Mouse (Mus musculus) ovary, postnatal 36 days (tissue): Measurements from ENCODE around the gene Cnot1.
A peak's percentile ranks its signal among the peaks of the same experiment; 100 is the strongest.

ENCODE experiments used
- DNase-seq: peaks from one replicate; pipeline ENCODE4 v3.0.0; 2022; ENCODE audit warnings: low spot score, mixed read lengths

Cnot1 gene

DNA sequence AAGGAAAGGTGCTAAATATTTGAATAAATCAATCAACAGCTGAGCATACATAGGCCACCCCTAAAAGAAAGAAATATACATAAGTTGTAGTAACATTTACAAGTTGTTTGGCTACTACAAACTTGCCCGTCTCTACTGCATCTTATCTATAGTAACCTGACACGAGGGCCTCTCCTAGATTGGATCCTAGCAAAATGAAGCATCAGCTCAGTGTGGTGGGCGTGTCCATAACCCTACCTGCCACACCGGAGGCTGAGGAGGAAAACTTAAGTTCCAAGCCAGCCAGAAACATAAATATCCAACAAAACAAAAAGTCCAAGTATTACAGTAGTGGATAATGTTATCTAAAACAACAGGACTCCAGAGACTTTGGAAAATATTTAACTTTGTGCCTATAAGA, 79.6 kb downstream of the Cnot1 start:
- no peak for DNase-seq

DNA sequence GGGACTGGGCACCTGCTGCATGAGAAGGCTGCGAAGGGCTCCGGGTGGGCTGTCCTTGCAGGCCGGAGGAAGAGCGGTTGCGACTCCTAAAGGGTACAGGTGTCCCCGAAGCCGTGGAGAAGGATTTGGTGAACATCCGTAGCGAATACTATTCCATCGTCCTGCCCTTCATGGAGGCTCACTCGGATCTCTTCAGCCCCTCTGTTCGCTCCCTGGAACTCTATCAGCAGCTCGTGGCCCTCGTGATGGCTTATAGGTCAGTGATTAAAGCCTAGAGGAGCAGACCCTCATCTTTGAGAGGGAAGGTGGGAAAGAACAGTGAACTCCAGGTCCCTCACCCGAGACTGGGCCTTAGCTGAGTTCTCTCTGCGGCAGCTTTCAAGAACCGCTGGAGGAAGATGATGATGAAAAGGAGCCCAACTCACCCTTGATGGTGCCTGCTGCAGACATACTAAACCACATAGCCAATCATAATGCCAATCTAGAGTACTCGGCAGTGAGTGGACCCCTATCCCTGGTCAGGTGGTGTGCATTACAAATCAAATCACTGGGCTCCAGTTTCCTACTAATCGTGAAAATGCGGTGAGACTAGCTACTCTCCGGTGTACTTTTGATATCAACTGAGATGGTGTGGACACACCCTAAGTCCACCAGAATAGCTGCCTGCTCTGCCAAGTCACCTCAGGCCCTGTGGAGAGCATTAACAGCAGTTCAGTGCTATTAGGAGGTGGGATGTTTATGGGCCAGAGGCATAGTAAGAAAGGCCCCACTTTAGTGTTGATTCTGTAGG, 90.5 kb downstream of the Cnot1 start:
- no peak for DNase-seq

DNA sequence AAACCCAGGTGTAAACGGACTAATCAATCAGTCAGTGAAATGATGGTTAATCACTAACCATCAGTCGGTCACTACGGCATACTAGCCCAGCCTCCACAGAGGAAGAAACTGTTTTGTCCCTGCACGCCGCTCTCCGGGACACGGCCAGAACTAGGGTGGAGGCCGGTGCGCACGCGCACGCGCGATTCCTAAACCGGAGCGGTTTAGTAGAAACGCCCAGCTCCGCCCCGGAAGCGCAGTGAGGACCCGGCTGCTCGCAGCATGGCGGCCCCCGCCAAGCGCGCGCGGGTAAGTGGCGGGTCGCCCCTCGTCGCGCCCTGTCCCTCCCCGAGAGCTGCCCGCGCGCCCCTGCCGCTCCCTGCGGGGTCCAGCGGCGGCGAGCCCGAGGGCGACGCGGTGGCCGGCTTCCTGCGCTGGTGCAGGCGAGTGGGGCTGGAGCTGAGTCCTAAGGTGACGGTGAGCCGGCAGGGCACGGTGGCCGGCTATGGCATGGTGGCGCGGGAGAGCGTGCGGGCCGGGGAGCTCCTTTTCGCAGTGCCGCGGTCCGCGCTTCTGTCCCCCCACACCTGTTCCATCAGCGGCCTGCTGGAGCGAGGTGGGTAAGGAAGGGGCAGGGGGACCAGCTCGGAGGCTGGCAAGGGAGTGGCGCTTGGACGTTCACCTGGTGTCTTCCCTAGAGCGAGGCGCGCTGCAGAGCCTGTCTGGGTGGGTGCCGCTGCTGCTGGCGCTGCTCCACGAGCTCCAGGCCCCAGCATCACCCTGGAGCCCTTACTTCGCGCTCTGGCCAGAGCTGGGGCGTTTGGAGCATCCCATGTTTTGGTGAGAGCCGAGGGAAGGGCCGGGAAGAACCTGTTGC, 91.4 kb downstream of the Cnot1 start, which contains the start of gene Setd6:
TSS of gene Setd6 (plus strand) at position 206 of the 856 bp plus-strand sequence.
- peak; percentile 86 for DNase-seq

DNA sequence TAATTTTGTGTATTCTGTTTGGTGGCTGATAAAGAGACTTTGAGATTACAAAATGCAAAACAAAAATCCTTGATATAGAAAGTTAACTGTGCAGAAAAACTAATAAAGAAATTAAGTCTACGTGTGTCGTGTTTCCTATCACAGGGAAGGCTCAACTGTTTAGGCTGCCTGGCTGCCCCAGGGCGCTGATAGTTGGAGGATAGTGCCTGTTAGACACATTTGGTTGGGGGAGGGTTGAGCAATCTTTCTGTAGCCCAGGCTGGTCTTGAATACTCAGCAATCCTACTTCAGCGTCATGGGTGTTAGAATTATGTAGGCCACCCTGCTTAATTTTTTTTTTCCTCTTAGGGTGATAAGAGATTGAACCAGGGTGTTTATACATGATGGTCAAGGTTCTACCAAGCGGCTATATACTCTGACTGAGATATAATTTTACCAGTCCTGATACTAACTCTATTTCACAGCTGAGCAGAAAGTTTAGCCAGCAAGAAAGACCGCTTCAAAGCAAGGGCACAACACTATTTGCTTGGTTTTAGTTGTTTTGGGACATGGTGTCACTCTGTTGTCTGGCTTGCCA, 92.3 kb downstream of the Cnot1 start:
- no peak for DNase-seq

DNA sequence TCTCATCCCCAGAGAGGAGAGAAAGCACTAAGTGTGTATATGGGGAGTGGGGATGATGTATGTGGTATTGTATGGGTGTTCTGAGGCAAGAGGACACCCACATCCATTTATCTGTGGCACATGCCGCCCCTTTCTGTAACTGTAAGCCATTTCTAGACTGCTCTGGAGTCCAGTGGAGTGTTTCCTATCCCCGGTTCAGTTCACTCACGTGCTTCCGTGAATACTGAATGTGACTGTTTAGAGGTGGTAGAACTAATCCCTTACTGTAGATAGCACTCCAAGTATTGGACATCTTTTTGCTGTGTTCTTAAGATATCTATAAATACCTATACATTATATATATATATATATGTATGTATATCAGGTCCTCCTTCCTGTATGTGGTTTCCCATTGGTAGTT, 92.9 kb downstream of the Cnot1 start:
- DNase-seq: no peak

DNA sequence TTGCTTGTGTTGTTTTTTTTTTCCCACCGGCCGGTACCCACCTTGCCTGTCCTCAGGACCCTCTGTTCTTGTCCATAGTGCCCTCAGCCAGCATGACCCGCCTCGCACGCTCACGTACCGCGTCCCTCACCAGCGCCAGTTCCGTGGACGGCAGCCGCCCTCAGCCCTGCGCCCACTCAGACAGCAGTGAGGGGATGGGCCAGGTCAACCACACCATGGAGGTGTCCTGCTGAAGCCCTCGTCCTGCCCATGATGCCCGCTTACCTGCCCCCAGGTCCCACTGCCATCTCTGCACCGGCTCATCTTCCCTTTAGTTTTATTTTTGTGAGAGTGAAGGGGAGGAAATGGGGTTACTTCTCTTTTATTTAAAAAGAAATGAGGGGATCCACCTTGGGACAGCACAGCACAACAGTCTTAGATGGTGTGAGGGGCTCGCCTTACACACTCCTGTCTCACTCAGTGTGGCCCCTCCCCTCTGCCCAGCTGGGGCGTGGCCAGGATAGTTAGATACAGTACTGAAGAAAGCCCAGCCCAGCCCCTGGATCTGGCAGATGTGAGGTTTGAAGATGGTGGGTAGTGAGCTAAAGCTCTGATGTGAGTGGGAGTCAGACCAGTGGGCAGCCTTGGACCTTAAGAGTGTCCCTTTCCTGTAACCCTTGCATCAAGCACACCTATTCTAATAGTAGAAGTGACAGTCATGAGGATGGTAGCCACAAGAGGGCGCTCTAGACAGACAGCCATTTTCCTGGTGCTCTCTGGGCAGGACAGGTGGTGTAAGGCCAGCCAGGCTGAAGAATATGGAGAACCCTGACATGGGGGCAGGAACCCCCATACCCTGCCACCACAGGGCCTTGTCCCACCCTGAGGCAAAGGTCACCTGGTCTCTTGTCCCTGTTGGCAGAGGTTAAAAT, 93.9 kb downstream of the Cnot1 start:
- peak; percentile 57 for DNase-seq

DNA sequence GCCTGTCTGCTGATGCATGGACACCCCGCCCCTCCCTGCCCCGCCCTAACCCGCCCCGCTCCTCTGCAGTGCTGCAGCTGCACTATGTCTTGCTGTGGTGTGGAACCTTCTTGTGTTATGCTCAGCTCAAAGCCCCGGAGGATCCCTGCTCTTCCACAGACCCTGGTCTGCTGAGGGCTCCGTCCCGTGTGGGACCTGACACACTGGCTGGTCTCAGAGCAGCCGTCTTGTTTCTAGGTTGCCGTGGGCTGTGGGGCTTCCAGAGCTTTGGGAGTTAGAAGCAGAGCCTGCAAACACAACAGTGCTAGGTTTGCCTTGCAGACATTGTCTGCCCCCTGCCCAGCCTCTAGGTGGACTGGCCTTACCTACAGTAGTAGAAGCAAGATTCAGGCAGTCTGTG, 94.9 kb downstream of the Cnot1 start:
- DNase-seq: no peak

DNA sequence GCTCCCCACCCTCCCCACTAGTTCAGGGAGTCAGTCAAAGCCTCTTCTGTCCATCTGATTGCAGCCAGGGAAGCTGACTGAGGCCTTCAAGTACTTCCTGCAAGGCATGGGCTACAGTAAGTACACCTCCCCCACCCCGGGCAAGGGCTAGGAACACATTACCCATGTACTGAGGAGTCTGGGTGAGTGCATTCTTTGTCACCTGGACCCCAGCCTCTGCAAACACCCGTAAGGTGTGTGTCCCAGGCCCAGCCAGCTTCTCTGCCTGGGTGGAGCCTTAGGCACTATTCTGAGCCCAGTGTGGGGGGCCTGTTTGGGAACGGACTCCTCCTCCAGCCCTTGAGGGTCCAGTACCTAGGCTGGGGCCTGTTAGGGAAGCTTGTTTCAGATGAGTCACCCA, 96.2 kb downstream of the Cnot1 start:
- no peak for DNase-seq

DNA sequence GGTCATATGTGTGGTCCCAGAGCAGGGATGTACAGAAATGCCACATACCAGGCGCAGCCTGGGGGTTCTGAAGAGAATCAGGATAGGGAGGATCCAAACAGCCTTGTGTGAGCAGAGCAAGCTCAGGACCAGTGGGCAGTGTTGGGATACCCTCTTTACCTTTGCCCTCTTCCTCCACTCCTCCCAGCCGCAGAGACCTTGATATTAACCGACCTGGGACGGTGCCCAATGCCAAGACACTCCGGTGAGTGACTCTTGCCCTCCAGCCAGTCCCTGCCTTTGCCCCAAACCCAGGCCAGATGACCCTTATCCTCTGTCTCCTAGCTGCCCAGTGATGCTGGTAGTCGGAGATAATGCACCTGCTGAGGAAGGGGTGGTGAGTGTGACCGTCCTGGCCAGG, 97.7 kb downstream of the Cnot1 start:
- DNase-seq: no peak

DNA sequence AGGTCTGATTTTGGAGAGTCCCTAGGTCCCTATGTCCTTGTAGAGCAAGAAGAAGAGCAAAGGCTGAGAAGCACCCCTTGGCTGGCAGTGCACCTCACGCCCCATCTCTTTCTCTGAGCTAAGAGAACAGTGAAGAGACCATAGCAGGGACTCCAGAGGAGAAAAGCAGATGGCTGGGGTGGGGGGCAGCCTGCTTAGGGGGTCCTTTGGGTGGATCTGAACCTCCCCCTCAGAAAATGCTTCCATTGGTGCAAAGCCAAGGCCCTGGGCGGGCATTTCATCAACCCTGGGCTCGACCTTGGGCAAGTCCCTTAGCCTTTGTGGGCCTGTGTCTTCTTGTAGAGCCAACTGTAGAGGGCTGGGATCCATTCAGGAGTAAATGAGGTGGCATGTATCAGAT, 102.7 kb downstream of the Cnot1 start:
- no peak for DNase-seq

DNA sequence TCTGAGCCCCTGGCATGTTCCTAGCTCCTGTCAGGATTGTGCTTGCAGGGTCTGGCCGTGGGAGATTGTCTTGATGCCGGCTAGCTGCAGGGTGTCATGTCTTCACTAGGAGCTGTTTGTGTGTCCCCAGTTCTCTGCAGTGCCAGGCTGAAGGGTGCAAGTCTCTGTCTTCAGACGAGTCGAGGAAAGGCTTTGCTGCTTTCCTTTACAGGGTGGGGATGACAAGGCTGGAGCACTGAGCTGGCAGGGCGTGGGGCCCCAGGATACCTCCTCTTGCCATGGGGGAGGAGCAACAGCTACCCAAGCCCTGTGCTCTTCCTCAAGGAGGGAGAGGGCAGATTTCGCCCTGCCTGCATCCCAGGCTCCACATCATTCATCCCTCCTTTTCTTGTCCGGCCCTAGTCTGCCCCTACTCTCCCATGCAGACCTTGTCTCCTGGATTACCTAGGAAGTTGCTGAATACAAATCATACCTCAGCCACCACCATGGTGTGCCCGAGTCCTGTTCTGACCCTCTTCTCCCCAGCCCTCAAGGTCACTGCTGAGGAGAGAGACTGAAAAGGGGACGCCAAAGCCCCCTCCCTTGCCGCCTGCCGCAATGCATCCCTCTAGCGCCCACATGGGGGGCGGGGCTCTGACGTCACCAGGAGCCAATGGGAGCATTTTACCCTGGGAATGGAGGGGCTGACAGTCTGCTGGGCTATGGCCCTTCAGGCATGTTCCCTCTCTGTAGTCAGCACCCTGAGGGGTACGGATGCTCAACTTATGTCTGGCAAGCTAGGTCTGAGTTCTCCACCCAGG, 103.6 kb downstream of the Cnot1 start:
- no peak for DNase-seq

DNA sequence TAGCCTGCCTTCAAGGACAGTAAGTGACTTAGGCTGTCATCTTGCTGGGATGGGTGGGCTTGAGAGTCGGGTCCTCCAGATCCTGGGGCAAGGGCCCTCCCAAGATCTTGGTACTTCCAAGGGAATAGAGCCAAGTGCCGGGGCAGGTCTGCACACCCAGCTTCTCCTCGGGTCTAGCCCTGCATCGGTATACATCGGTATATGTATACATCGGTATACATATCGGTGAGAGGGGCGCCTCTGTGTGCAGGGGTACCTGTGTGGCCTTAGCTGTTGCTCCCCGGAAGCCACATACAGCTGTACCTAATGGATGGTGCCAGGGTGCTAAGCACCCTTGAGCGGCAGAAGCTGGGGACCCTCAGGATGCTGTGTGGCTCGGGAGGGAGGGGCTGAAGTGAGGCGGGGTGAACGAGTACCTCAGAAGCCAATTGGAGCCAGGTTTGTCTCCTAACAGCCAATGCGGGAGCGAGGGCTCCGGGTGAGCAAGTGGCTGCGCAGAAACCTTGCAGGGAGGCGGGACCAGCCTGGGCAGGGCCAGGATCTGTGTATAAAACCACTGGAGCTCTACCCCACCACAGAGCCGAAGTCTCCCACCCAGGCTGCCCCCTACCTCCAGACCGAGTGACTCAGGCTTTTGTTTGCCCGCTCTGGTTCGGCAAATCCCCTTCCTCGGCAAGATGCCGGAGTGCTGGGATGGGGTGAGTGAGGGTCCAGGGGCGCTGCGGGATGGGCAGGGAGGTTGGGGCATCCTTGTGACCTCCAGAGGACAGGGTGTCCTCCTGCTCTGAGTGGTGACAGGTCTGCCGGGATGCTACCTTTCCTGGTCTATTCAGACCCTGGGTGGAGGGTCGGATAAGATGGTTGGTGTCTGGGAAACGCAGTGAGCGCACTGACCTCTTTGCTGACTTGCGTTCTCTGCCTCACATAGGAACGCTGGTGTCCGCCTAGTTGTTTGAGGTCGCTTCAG, 104.5 kb downstream of the Cnot1 start:
- DNase-seq: peak; percentile 74

DNA sequence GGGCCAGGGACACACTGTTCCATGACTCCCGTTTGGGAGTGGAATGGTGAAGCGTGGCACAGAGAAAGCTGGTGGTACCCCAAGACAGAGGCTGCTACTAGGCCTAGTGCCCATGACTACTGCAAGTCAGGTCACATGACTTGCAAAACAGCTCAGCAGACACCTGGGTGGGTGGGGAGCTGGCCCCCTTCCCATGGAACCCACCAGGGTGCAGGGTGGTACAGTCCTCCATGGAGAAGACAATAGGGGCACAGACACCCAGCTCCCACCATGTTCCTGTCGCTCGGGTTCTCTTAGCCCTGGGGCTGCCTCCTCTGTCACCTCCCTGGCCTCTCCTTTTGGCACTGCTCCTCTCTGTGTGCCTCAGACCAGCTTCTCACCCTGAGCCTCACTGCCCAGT, 105.5 kb downstream of the Cnot1 start:
- DNase-seq: no peak

DNA sequence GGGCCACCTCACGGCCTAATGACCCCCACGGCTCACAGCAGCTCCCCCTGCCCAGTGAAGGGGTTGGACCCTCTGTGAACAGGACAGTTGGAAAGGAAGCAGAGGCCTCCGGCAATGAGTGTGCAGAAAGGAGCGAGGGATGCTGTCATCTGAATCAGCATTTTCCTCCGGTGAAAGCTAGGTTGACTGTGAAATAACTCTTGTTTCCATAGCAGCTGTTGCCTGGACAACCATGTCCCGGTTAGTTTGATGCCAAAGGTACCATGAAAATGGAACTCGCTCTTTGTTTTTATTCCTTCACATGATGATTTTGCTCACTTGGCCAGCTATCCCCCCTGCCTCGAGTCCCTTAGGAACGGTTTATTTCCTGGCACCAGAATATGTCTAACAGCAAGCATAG, 107.0 kb downstream of the Cnot1 start:
- no peak for DNase-seq

DNA sequence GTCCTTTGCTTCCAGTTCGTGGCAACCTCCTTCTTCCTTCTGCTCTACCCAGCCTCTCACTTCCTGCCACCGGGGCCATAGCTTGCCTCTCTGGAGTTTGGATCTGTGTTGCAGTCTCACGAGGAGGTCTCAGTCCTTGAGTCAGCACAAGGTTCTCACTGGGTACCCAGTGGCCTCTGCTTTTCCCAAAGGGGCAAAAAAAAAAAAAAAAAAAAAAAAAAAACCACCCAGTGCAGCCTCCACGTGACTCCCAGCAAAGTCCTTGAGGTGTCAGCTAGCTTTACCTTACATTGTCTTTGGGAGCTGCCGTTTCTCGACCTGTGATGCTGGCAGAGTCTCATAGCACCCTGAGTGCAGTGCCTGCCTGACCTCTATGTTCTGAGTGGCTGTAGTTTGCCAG, 109.1 kb downstream of the Cnot1 start:
- no peak for DNase-seq

DNA sequence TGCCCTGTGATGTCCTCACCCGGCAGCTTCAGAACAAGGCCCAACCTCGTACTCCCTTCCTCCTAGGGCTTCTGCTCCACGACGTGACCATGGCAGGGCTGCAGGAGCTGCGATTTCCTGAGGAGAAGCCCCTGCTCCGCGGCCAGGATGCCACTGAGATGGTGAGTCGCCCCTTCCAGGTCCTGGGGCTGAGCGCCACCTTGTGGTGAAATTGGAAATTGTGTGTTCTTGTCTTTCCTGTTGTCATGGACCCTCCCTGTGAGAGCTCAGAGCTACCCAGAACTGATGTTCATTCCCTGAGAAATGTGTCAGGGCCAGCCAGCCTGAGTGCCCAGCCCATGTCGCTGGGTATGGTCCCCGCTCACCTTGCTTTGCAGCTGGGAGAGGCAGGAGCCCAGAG, 110.1 kb downstream of the Cnot1 start:
- DNase-seq: peak; percentile 72

DNA sequence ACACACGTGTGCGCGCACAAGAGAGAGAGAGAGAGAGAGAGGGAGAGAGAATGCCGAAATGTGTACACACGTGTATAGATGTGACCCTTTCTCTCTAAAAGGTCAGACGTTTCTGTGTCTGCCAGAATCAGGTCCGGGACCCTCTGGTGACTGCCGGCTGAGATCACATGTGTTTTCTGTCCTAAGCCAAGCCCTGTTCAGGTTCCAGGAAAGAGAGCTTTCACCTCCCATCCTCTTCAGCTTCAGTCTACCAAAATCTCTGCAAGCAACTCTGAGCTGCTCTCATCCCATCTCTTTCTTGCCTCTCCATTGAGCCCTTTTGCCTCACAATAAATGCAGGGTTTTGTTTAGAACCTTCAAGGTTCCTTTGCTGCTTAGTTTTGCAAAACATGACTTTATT, 110.6 kb downstream of the Cnot1 start:
- DNase-seq: no peak

DNA sequence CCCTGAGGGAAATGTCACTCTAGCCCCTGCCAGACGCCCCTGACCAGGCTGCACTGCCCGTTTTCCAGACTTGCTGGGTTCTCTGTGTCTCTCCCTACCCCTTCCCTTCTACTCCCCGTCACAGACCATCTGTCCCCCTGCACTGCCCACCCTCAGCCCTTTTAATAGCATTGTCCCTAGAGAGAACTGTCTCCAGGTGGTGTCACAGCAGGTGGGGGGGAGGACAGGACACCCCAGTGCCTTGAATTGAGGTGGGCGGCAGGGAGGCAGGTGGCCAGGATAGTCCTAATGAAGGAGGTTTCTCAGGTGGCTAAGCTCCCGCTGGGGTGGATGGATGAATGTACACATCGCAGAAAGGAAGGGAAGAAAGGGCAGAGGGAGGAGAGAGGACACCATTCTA, 112.6 kb downstream of the Cnot1 start:
- DNase-seq: no peak

DNA sequence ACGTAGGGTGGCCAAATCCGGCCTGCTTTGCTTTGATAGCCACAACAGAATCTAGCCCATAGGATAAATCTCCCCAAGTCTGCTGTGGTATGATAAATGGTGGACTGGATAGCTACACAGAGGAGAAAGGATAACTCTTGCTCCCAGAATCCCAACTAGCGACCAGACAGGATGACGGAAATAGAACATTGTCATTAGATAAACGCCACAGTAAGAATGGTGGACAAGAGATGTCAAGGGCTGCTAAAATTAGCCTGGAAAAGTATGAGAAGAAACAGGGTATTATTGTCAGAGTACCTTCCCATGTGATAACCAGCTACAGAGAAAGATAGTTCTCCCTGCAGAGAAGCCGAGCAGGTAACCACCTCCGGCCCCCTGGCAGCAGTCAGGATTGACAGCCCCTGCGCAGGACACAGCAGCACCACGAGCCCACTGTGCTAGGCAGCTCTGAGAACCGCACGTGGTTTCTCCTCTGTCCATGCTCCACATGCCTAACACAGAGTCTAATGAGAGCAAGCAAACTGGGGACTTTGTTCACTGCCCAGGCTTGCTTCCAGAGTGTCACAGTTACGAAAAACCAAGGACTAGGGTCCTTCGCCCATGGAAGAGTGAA, 116.2 kb downstream of the Cnot1 start:
- no peak for DNase-seq
